Mouse (Mus musculus): Measurements from ENCODE around the gene Srp68. TPM values are rescaled to one million over a fixed set of nuclear protein-coding genes. Genes with fewer than 3 reads are reported as not detected.
"Not testable (repeated sequence)": the region's sequence is repeated elsewhere in the genome, so short reads cannot be mapped to it uniquely, and the experiment has no call there.

Srp68 gene
- polyA plus RNA-seq, 1 experiment from 2014 or later: 108 TPM

GRCm38 (mm10) chr11:116281671-116282070 lies 7.7 kb upstream of the Srp68 start:
- Histone ChIP-seq H3K9ac (peak overlapping the region; percentile 26; the same call in 1 of the 2 replicates), H3K27ac (no peak overlapping the region), H3K4me2 (peak overlapping the region; percentile 54), H3K27me3 (peaks cover 66% of the 10 kb centered on the region), H3K36me3 (no peaks in the 10 kb centered on the region), H3K9me3 (no peaks in the 10 kb centered on the region), H3K4me3 (peak overlapping the region; percentile 36), H3K4me1 (peaks cover 28% of the 10 kb centered on the region)
- 3% methylated on average over 18 of the region's 18 CpGs for WGBS
- ATAC-seq (ENCODE audit: insufficient number of reproducible peaks, low FRiP score, low TSS enrichment, low read depth): no peak

DNA sequence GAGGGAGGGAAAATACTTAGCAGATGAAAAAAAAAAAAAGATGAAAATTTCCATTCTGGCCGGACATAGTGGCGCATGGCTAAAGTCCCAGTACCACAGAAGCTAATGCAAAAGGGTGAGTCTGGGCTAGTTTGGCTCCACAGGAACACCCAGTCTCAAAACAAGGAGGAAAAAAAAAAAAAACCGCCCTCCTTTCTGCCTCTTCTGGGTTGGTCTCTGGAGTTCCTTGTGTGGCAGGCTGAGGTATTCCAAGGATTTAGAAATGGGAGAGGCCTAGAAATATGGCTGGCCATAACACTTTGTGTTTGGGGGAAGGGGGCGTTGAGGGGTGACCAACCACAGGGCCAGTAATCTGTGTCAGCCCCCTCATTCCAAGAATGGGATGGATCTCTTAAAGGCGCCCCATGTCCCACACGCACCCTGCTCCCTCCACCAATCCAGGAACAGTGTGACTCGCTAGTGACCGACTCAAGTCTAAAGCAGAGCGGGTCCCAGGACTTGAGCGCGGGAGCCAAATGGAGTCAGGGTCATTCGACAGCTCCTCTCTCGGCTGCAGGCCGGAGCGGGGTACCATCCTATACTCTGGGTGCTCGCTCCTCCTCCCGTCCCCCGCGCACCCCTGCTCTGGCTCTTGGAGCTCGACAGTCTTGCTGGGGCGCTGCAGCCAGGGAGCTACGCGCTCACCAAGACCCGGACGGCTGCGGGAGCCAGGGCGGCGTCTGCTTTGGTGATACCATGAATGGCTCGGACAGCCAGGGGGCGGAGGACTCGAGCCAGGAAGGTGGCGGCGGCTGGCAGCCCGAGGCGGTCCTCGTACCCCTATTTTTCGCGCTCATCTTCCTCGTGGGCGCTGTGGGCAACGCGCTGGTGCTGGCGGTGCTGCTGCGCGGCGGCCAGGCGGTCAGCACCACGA lies 7.0 kb upstream of the Srp68 start, which contains the start of gene Galr2:
Galr2 (plus strand) TSS at position 189 of the 913 bp plus-strand sequence.
- Histone ChIP-seq H3K4me2 (peak within 1 kb of the TSS; percentile 54), H3K4me3 (peak within 1 kb of the TSS; percentile 36), H3K9me3 (no peaks in the 10 kb centered on the region), H3K36me3 (no peaks in the 10 kb centered on the region), H3K9ac (peak within 1 kb of the TSS; percentile 26; the same call in 1 of the 2 replicates), H3K4me1 (peaks cover 27% of the 10 kb centered on the region), H3K27me3 (peaks cover 64% of the 10 kb centered on the region), H3K27ac (no peak within 1 kb of the TSS)
- ATAC-seq (ENCODE audit: insufficient number of reproducible peaks, low FRiP score, low TSS enrichment, low read depth): no peak
- 6% methylated on average over 48 of the region's 48 CpGs for WGBS

GRCm38 (mm10) chr11:116277184-116277583 lies 3.2 kb upstream of the Srp68 start:
- H3K4me1 ChIP-seq: peaks cover 29% of the 10 kb centered on the region
- not testable (repeated sequence) for H3K36me3 ChIP-seq

GRCm38 (mm10) chr11:116273469-116274044 lies 460 bp downstream of the Srp68 start:
- peak overlapping the region; percentile 89 for H3K4me3 ChIP-seq
- H3K4me2 ChIP-seq: peak overlapping the region; percentile 67
- under 1% methylated on average over 39 of the region's 39 CpGs for WGBS
- no peaks in the 10 kb centered on the region for H3K9me3 ChIP-seq
- H3K4me1 ChIP-seq: peaks cover 28% of the 10 kb centered on the region
- H3K27me3 ChIP-seq: no peaks in the 10 kb centered on the region
- H3K9ac ChIP-seq: peak overlapping the region; percentile 87
- H3K27ac ChIP-seq: peak overlapping the region; percentile 89
- peaks cover 33% of the 10 kb centered on the region for H3K36me3 ChIP-seq
- ATAC-seq (ENCODE audit: insufficient number of reproducible peaks, low FRiP score, low TSS enrichment, low read depth): peak; percentile 59; the same call in 1 of the 2 replicates

More at GRCm38 (mm10) chr11:116277184-116277583, 3.2 kb upstream of the Srp68 start:
- H3K27ac ChIP-seq; H3K4me3 ChIP-seq; H3K9ac ChIP-seq; H3K4me2 ChIP-seq; ATAC-seq (ENCODE audit: insufficient number of reproducible peaks, low FRiP score, low TSS enrichment, low read depth); H3K9me3 ChIP-seq: not testable (repeated sequence)
- H3K27me3 ChIP-seq: peaks cover 26% of the 10 kb centered on the region
- WGBS: 81% methylated on average over 1 of the region's 1 CpGs

DNA sequence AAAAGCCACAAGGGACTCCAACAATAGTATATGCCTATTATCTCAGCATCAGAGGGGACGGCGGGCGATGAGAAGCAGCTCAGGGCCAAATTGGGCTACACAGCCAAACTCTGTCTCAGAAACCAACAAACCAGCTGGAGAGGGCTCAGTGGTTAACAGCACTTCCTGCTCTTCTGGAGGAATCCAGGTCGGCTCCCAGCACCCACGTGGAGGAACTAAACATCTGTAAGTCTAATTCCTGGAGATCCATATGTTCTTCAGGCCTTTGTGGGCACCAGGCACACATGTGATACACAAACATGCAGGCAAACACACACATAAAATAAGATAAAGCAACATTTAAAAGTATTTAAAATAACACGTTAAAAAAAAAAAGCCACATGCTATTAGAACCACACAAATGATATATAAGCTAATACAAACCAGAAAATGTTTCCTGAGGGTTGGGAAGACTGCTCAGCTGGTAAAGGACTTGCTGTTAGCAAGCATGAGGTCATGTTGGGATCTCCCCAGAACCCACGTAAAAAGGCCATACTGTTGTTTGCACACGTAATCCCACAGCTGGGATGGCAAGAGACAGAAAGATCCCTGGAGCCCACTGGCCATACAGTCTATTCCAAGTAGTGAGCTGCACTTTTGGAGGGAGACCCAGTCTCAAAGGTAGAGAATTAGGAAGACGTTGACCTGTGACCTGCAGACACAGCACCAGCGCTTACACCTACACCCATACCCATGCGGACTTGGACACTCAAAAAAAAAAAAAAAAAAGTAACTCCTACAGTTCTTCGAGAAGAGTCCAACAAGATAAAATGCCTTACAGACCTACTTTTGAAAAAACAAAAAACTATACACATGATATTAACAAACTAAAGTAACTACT lies 1.2 kb downstream of the Srp68 start:
- H3K9ac ChIP-seq: peak overlapping the region; percentile 87; the same call in 1 of the 2 replicates
- H3K4me2 ChIP-seq: peak overlapping the region; percentile 67
- WGBS: 38% methylated on average over 12 of the region's 12 CpGs
- no peak for ATAC-seq (ENCODE audit: insufficient number of reproducible peaks, low FRiP score, low TSS enrichment, low read depth)
- H3K4me1 ChIP-seq: peaks cover 28% of the 10 kb centered on the region
- H3K36me3 ChIP-seq: peaks cover 41% of the 10 kb centered on the region
- no peaks in the 10 kb centered on the region for H3K27me3 ChIP-seq
- H3K4me3 ChIP-seq: peak overlapping the region; percentile 89
- no peak overlapping the region for H3K27ac ChIP-seq
- H3K9me3 ChIP-seq: no peaks in the 10 kb centered on the region

DNA sequence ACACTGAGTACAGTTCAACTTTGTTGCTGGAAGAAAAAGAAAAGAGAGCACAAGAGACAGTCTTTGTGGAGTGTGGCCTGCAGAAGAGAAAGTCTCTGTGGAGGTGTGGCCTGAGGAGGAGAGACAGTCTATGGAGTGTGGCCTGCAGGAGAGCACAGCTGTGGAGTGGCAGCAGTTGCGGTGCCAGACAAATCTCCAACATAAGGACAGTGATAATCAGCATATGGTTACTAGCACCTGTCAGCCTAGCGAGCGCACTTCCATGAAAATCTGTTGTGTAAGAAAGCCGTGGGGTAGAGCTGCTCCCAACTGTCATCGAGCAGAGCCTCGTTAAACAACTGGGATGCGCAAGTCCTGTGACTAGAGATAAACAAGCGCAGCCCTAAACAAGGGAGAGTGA lies 4.5 kb downstream of the Srp68 start:
- no peaks in the 10 kb centered on the region for H3K9me3 ChIP-seq
- no peak for ATAC-seq (ENCODE audit: insufficient number of reproducible peaks, low FRiP score, low TSS enrichment, low read depth)
- WGBS: 93% methylated on average over 8 of the region's 8 CpGs
- peaks cover 70% of the 10 kb centered on the region for H3K36me3 ChIP-seq
- no peak overlapping the region for H3K27ac ChIP-seq
- no peak overlapping the region for H3K4me2 ChIP-seq
- H3K27me3 ChIP-seq: no peaks in the 10 kb centered on the region
- no peak overlapping the region for H3K9ac ChIP-seq
- peaks cover 26% of the 10 kb centered on the region for H3K4me1 ChIP-seq
- no peak overlapping the region for H3K4me3 ChIP-seq

GRCm38 (mm10) chr11:116268313-116268712 lies 5.7 kb downstream of the Srp68 start:
- no peaks in the 10 kb centered on the region for H3K27me3 ChIP-seq
- H3K9ac ChIP-seq: no peak overlapping the region
- ATAC-seq (ENCODE audit: insufficient number of reproducible peaks, low FRiP score, low TSS enrichment, low read depth): no peak
- no peaks in the 10 kb centered on the region for H3K9me3 ChIP-seq
- no peak overlapping the region for H3K4me2 ChIP-seq
- WGBS: 91% methylated on average over 6 of the region's 6 CpGs
- H3K4me1 ChIP-seq: peaks cover 24% of the 10 kb centered on the region
- peaks cover 82% of the 10 kb centered on the region for H3K36me3 ChIP-seq
- no peak overlapping the region for H3K27ac ChIP-seq
- no peak overlapping the region for H3K4me3 ChIP-seq

GRCm38 (mm10) chr11:116267637-116268036 lies 6.4 kb downstream of the Srp68 start:
- 86% methylated on average over 8 of the region's 8 CpGs for WGBS
- no peak overlapping the region for H3K27ac ChIP-seq
- peaks cover 19% of the 10 kb centered on the region for H3K4me1 ChIP-seq
- no peak overlapping the region for H3K9ac ChIP-seq
- no peak overlapping the region for H3K4me2 ChIP-seq
- no peak overlapping the region for H3K4me3 ChIP-seq
- no peaks in the 10 kb centered on the region for H3K27me3 ChIP-seq
- H3K9me3 ChIP-seq: no peaks in the 10 kb centered on the region
- H3K36me3 ChIP-seq: peaks cover 89% of the 10 kb centered on the region
- no peak for ATAC-seq (ENCODE audit: insufficient number of reproducible peaks, low FRiP score, low TSS enrichment, low read depth)

DNA sequence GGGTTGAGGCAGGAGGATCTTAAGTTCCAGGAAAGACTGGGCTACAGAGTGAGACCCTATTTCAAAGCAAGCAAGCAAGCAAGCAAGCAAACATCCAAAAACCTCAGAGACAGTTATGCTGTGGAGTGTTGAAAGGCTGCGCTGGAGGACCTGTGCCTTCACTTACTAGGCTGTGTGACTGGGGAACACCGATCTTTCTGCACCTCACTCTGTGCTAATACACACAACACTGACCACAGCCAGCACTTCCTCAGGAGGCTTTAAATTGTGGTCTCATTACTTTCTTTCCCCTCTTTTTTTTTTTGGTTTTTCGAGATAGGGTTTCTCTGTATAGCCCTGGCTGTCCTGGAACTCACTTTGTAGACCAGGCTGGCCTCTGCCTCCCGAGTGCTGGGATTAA lies 8.2 kb downstream of the Srp68 start:
- H3K27ac ChIP-seq: no peak overlapping the region
- no peaks in the 10 kb centered on the region for H3K9me3 ChIP-seq

DNA sequence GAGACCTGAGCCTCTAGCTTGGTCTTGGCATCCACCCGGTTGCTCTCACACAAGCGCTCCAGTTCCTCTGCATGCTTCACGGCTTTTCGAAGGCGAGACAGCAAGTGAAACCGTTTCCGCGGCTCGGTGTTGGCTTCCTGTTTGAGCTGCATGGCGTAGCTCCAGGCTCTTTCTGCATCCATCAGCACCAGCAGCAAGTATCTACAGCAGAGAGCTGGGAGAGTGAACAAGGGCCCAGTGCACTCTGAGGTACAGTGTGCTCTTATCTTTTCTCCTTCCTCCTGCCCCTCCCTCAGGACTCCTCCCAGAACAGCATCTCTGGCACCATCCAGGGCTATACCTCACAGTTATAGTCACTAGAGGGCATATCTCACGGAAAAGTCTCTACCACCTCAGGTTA lies 8.7 kb downstream of the Srp68 start:
- no peak overlapping the region for H3K4me3 ChIP-seq
- no peak overlapping the region for H3K9ac ChIP-seq
- H3K4me1 ChIP-seq: no peaks in the 10 kb centered on the region
- H3K36me3 ChIP-seq: peaks cover 95% of the 10 kb centered on the region
- H3K27me3 ChIP-seq: no peaks in the 10 kb centered on the region
- no peak for ATAC-seq (ENCODE audit: insufficient number of reproducible peaks, low FRiP score, low TSS enrichment, low read depth)
- H3K27ac ChIP-seq: no peak overlapping the region
- 86% methylated on average over 11 of the region's 11 CpGs for WGBS
- H3K4me2 ChIP-seq: no peak overlapping the region
- H3K9me3 ChIP-seq: no peaks in the 10 kb centered on the region

More for the DNA sequence above, 8.2 kb downstream of the Srp68 start:
- no peak for ATAC-seq (ENCODE audit: insufficient number of reproducible peaks, low FRiP score, low TSS enrichment, low read depth)
- 90% methylated on average over 4 of the region's 4 CpGs for WGBS
- Histone ChIP-seq H3K4me3 (no peak overlapping the region), H3K4me2 (no peak overlapping the region), H3K4me1 (peaks cover 3% of the 10 kb centered on the region; the same call in 1 of the 2 replicates), H3K9ac (no peak overlapping the region), H3K36me3 (peaks cover 95% of the 10 kb centered on the region), H3K27me3 (no peaks in the 10 kb centered on the region)

GRCm38 (mm10) chr11:116260259-116260658 lies 13.8 kb downstream of the Srp68 start:
- no peaks in the 10 kb centered on the region for H3K9me3 ChIP-seq
- H3K4me1 ChIP-seq: peaks cover 7% of the 10 kb centered on the region
- no peak overlapping the region for H3K9ac ChIP-seq
- no peak overlapping the region for H3K4me2 ChIP-seq
- peak overlapping the region; percentile 27; the same call in 1 of the 2 replicates for H3K27ac ChIP-seq
- ATAC-seq (ENCODE audit: insufficient number of reproducible peaks, low FRiP score, low TSS enrichment, low read depth): no peak; the same call in 1 of the 2 replicates
- WGBS: 72% methylated on average over 7 of the region's 7 CpGs
- no peak overlapping the region for H3K4me3 ChIP-seq
- no peaks in the 10 kb centered on the region for H3K27me3 ChIP-seq
- H3K36me3 ChIP-seq: peaks cover 91% of the 10 kb centered on the region

All from limb, embryonic 15.5 days (tissue).